Mouse (Mus musculus) cerebellum, postnatal 25 days (tissue): ENCODE measurements around the gene Mcm3ap.

ENCODE experiments used
- DNase-seq, 2 experiments: peaks; one replicate each; pipeline ENCODE4 v3.0.0; 2021; ENCODE audit warnings: mixed read lengths in 2 of 2

The Mcm3ap gene

DNA sequence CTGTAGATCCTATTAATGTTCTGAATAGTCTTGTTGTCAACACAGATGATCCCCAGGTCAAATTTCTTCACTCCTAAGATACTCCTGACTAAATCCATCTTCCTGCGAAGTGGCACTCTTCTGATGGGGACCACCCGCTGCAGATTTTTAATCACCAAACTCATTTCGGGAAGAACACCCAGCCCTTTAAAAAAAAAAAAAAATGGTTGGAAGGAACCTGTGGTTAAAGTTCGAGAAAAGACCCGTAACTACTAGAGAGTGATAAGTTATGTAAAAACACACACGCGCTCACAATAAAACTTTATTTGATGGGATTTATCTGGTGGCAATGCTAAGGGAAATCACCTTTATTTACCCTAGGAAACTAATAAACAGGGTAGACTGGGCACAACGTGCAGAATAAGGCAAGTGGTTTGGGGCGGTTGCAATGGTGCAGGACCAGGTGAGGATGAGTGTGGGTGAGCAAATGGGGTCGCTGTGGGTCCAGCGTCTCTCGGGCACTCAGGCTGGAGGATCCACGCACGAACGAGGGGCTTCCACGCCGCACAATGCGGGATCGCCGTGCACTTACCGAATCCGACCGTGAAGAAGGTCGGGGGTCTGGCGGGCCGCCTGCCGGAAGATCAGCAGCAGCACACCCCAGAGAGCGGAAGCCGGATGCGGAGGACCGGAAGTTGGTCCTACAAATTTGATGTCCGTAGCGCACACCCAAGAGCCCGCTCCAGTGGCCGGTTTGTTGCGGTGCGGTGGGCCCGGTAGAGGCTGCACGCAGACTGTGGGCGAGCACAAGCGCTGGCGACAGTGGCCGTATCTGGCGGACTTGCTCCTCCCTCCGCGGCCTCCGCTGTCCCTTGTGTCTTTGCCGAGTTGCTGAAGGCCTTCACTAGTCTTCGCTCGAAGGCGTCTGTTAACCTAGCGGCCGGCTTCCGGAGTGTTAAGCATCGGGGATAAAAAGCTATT lies at the start of gene Mcm3ap, which contains the start of gene Ybey:
Gene Mcm3ap (plus strand): TSS at position 725 of the 960 bp plus-strand sequence.
Gene Ybey (minus strand): TSS at position 912 of the 960 bp plus-strand sequence.
- DNase-seq = peak; percentile 92 to 93

- no peak for DNase-seq
Measured at GRCm38 (mm10) chr10:76425674-76426073, 43.1 kb upstream of the Mcm3ap start.

GRCm38 (mm10) chr10:76433925-76434324 lies 34.8 kb upstream of the Mcm3ap start:
- DNase-seq = no peak

DNA sequence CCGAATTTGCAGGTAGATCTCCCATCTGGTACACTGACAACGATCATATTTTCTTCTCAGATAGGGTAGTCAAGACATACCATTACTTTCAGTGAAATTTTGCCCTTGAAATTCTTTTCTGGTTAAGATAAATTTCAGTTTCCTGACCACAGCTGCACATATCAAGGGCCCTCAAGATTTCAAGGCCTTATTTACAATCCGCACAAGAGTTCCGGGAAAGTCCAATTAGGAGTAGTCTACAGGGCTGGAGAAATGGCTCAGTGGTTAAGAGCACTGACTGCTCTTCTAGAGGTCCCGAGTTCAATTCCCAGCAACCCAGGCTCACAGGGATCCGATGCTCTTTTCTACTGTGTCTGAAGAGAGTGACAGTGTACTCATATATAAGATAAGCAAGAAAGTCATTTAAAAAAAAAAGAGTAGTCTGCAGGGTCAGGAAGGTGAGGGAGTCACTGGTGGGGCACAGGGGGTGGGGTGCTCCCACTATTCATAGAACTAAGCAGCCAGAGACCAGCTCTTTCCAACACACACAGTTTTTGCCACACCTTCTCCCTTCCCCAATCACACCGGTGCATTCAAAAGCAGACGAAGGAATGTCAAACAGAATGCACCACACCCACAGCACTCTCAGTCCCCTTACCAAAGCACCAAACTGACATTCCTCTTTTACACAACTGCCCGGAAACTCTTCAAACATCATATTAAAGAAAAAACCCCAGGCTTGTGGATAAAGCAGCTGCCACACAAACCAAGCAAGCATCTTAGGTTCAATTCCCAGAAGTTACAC lies 29.4 kb upstream of the Mcm3ap start:
- no peak for DNase-seq

DNA sequence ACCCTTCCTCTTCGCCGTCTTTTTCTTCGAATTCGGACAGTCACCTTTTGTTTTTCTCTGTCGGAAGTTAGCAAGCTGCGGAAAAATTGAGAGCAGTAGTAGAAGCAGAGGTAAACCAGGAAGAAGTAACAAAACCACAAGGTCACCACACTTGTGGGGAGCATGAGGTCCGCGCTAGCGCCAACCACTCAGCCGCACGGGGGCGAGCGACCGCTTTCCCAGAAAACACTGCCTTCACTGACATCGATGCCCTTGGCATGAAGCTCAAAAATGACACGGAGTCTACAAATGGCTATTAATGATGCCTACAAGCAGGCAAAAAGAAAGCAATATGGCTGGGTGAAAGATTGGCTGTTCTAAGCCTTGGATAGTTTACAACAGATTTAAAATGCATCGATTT lies 28.4 kb upstream of the Mcm3ap start, which contains the start of gene AC141477.1:
Gene AC141477.1 (minus strand): TSS at position 164 of the 400 bp plus-strand sequence.
- no peak for DNase-seq

DNA sequence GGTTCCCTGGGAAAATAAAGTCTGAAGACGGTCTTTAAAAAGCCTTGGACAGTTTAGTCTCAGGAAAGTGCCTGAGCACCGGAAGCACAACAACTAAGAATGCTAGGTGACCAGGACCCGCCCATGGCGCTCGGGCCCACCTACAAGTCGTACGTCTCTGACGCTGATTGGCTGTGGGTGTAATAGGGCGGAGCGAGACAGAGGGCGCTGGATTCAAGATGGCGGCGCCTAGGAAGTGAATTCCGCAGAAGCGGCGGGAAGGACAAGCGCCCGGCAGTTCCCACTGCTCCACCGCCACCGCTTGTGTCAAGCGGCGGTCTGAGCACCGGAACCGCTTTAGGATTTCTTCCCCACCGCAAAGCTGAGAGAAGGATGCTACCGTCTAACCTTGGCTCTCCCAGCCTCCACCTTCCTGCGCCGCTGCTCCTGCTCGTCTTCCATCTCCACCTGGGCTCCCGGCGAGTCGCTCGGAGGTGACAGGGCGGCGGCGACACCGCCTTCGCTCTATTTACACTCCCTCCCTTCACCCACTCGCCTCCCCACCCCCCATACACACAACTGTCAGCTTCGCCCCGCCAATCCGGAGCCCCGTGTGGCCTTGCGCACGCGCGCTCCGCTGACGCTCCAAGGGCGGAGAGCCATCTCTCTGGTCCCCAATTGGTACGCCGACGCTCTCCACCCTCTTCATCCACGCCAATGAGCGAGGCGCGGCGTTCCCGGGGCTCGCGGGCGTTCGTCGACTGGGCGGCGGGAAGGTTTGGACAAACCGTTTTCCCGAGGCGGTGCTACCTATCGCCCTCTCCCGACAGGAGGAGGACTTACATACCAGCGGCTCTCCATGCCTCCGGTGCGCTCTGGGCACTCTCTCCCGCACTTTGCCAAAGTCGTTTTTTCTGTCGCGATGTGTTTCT lies 26.3 kb upstream of the Mcm3ap start, which contains the start of gene Pcnt:
Gene Pcnt (minus strand): TSS at position 609 of the 911 bp plus-strand sequence.
- DNase-seq = peak; percentile 97 to 98

GRCm38 (mm10) chr10:76445996-76446681 lies 22.6 kb upstream of the Mcm3ap start:
- DNase-seq = no peak

DNA sequence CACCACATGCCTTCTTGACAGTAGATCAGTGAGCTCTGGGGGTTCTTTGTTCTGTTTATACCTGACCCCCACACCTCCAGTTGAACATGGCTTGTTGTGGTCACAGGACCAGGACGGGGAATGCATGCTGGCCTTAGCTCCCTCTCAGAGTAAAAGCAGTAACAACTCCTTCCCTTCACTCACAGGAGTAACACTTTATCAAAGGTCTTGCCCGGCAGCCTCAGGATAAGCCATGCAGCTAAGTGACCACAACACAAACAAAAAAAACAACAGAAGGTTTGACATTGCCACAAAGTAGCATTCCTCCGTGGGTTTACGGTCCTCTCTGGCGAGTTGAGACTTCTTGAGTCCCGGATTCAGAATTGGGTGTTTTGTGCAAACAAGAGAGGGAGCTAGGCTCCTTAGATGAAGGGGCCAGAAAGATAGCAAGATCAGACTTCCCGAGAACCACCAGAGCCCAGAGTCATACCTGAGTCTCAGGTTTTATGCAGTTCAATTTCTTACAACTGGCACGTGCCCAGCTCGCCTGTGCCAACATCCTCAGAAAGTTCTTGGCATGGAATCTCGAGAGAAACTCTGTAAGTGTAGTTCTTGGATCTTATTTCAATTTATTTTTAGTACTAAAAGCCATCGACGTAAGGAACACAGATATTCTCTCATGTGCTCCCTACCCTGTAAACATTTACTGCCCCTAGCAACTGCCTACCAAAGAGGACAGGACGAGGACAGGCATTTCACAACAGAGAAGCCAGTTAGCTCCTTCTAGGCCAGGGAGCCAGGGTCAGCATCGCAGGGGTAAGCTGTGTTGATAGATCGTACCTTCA lies 21.1 kb upstream of the Mcm3ap start:
- no peak for DNase-seq

GRCm38 (mm10) chr10:76448851-76449250 lies 19.9 kb upstream of the Mcm3ap start, which contains the start of gene 2610028H24Rik:
Gene 2610028H24Rik, plus strand, starts transcription at chr10:76449081.
- DNase-seq = no peak

DNA sequence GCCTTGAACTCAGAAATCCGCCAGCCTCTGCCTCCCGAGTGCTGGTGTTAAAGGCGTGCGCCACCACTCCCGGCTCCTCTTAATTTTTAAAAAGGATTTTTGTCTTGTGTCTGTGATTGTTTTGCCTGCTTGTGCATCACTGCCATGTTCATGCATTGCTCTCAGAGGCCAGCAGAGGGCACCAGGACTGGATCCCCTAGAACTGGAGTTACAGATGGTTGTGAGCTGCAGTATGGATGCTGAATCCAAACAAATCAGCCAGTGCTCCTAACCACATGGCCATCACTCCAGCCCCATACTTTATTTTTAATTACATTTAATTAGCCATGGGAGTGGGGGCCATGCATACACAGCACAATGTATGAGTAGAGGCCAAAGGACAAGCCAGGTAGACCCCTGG lies 13.4 kb upstream of the Mcm3ap start:
- peak; percentile 52 to 71 for DNase-seq

GRCm38 (mm10) chr10:76461255-76461654 lies 7.5 kb upstream of the Mcm3ap start:
- DNase-seq = no peak

DNA sequence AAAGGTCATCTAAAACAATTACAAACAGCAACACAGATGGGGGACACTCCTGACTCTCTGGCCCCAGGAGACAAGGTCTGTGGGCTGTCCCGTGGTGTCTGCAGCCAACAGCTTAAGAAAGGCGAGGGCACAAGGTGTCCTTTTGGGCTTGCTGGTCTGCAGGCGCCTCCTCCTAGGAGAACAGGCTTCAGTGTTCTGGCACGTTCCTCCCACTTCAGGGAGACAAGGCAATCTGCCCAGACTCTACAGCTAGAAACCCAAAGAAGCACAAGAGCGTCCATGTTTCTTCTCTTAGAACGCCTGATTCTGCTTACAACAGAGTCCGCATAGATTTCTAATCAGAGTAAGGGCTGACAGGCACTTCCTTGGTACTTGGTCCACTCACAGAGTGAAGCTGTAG lies 6.4 kb upstream of the Mcm3ap start:
- DNase-seq = no peak

GRCm38 (mm10) chr10:76462721-76463120 lies 6.0 kb upstream of the Mcm3ap start:
- DNase-seq = no peak

DNA sequence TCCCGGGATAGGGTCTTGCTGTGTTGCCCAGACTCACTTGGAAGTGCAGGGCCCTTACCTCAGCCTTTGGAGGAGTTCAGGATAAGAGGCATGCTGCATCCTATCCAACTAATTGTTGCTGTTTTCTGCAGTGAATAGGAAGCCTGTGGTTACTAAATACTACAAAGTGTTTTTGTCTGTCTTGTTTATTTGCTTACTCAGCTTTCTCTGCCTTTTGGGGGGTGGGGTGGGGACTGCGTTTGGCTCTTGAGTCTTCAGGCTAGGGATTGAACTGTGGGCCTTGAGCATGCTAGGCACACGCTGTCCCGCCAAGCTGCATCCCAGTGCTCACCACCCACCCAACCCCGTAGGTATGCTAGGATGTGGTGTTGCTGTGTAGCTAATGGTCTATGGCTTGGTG lies 5.0 kb downstream of the Mcm3ap start:
- DNase-seq = no peak

DNA sequence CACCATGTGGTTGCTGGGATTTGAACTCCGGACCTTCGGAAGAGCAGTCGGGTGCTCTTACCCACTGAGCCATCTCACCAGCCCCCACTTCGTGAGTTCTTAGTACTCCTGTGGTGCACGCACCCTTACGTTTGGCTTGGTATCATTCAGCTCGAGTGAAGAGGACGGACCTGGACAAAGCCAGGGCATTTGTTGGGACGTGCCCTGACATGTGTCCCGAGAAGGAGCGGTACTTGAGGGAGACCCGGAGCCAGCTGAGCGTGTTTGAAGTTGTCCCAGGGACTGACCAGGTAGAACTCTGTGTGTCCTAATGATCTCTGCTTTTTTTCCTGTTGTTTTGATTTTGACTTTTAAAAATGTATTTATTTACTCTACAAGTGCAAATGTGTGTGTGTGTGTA lies 12.1 kb downstream of the Mcm3ap start:
- no peak for DNase-seq

DNA sequence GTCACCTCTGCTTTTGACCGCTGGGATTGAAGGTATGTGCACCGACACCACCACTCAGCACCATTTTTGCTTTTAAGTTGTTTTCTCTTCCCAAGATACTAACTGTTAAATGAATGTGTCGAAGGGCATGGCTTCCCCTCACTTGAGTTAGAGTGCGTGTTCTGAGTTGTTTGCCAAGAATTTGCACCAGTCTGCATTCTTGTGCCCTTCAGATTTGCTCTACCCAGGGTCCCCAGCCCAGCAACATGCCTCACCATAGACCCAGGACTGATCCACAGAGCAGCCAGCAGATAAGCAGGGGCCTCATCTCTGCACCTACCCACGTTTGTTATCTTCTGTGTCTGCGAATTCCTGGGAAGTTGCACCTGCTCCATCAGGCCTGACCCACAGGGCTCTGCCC lies 12.8 kb downstream of the Mcm3ap start:
- no peak for DNase-seq

DNA sequence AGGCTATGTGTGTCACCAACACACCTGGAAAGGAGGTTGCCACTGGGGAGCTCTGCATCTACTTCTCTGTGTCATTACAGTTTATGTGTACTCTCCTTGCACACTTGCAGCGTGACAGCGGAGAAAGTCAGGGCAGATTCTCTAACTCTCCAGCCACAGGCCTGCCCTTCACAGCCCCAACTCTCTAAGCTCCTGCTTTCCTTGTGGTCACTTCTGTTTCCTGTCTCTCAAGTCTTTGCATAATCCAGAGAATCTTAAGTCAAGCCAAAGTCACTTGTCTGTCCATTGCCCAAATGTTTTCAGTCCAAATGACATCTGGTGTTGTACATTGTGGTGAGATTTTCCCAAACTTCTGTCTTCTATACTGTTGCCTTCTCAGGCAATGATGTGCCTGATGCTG lies 17.6 kb downstream of the Mcm3ap start:
- no peak for DNase-seq

DNA sequence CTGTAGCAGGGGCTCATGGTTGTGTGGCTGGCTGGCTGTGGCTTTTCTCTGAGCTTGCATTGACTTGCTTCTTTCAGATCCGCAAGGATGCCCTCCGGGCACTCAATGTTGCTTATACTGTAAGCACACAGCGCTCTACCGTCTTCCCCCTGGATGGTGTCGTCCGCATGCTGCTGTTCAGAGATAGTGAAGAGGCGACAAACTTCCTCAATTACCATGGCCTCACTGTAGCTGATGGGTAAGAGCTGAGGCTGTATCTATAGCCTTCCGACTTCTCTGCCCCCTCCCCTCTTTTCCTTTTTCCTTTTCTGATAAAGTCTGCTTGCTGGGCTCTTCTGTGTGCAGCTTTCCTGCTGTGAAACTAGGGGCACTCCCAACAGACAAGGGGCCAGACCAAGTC lies 19.5 kb downstream of the Mcm3ap start:
- no peak for DNase-seq

DNA sequence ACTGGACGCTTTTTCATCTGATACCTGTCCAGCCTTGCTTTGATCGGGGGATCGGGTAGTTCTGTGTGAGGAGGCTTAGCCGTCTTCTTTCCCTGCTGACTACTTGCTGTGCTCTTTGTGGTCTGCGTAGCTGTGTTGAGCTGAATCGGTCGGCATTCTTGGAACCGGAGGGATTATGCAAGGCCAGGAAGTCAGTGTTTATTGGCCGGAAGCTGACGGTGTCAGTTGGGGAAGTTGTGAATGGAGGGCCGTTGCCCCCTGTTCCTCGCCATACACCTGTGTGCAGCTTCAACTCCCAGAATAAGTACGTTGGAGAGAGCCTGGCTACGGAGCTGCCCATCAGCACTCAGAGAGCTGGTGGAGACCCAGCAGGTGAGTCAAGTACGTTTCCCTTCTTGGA lies 20.5 kb downstream of the Mcm3ap start:
- no peak for DNase-seq

DNA sequence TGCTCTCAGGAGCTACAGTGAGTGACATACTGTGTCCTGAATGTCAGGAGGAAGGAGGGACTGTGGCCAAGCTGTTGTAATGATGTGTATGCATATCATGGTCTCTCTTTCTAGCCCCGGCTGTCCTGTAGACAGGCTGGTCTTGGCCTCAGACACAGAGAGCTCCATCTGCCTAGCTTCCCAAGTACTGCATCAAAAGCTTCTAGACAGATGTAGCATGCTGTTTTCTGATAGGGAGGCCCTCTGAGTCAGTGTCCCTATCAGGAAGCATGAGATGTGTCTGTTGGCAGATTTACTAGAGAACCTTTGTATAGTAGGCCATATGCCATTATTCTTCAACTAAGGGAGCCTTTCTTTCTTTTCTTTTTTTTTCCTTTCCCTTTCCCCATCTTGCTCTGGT lies 24.8 kb downstream of the Mcm3ap start:
- DNase-seq = no peak

- DNase-seq = no peak
Measured at GRCm38 (mm10) chr10:76495501-76495900, 26.8 kb downstream of the Mcm3ap start.
